Mouse (Mus musculus) limb, embryonic 10.5 days (tissue): Measurements from ENCODE around the gene Hspg2. TPM values are rescaled to one million over a fixed set of nuclear protein-coding genes. Genes with fewer than 3 reads are reported as not detected.
"Not testable (repeated sequence)": the region's sequence is repeated elsewhere in the genome, so short reads cannot be mapped to it uniquely, and the experiment has no call there.

Experiments used
- DNase-seq: peaks from one replicate; pipeline ENCODE4 v3.0.0-alpha.2; 2017; ENCODE audit warnings: low spot score
- H3K27ac ChIP-seq: fragments of 300-500 bp; sonication (generic); 2 replicates; pipeline ENCODE4 v1.5.1; 2016; ENCODE audit warnings: mild to moderate bottlenecking
- H3K27me3 ChIP-seq: fragments of 300-500 bp; sonication (generic); 2 replicates; pipeline ENCODE4 v1.6.1; 2016; ENCODE audit warnings: low read depth, mild to moderate bottlenecking; ENCODE audit not compliant: poor library complexity, severe bottlenecking
- H3K36me3 ChIP-seq: fragments of 300-500 bp; sonication (generic); 2 replicates; pipeline ENCODE4 v1.6.1; 2016; ENCODE audit warnings: mild to moderate bottlenecking, moderate library complexity
- H3K4me1 ChIP-seq: fragments of 300-500 bp; sonication (generic); 2 replicates; pipeline ENCODE4 v1.6.1; 2016
- H3K4me3 ChIP-seq: fragments of 300-500 bp; sonication (generic); 2 replicates; pipeline ENCODE4 v1.5.1; 2016; ENCODE audit warnings: mild to moderate bottlenecking, moderate library complexity
- H3K9me3 ChIP-seq: fragments of 300-500 bp; sonication (generic); replicated peaks from 2 replicates; pipeline ENCODE4 v1.6.1; 2016; ENCODE audit warnings: mild to moderate bottlenecking
- WGBS: fragments of 180-500 bp; shearing (Covaris S2); methylation state at CpG from one replicate; pipeline ENCODE4 v1.1.7; 2016; 5-methylcytosine and 5-hydroxymethylcytosine counted together
- polyA plus RNA-seq: library from polyadenylated mRNA; unstranded; fragments of >200 nt; fragmentation: Nextera tagmentation; extraction: Ambion mirVana; gene quantifications from 2 replicates; pipeline ENCODE4 v1.2.1, GENCODE M21; 2016

The Hspg2 gene
- polyA plus RNA-seq, 1 experiment from 2014 or later: 23.3 TPM

GRCm38 (mm10) chr4:137581815-137582214 lies 113.2 kb downstream of the Hspg2 start:
- 41% methylated on average over 3 of the region's 3 CpGs for WGBS
- no peaks in the 10 kb centered on the region for H3K36me3 ChIP-seq
- H3K27me3 ChIP-seq: peaks cover 31% of the 10 kb centered on the region
- peak; percentile 43 for DNase-seq
- H3K27ac ChIP-seq: no peak overlapping the region
- no peak overlapping the region for H3K4me3 ChIP-seq
- H3K9me3 ChIP-seq: no peaks in the 10 kb centered on the region
- peaks cover 10% of the 10 kb centered on the region for H3K4me1 ChIP-seq

- H3K4me1 ChIP-seq, H3K9me3 ChIP-seq, H3K36me3 ChIP-seq, DNase-seq, H3K27ac ChIP-seq, H3K4me3 ChIP-seq, H3K27me3 ChIP-seq: not testable (repeated sequence)
- 82% methylated on average over 2 of the region's 3 CpGs for WGBS
These were observed 120.5 kb downstream of the Hspg2 start for GRCm38 (mm10) chr4:137589095-137589494.

DNA sequence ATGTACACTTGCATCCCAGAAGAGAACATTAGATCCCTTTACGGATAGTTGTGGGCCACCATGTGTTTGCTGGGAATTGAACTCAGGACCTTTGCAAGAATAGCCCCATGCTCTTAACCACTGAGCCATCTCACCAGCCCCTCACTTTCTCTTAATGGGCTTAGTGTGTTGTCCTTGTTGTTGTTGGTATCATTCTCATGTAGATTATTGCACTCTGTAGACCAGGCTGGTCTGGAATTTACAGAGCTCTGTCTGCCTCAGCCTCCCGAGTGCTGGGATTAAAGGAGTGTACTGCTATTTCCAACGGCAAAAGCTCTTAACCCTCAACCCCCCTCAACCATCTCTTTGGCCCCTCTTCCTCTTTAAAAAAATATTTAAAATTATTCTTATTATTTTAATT lies 121.0 kb downstream of the Hspg2 start:
- H3K9me3 ChIP-seq: no peaks in the 10 kb centered on the region
- no peaks in the 10 kb centered on the region for H3K36me3 ChIP-seq
- no peak overlapping the region for H3K27ac ChIP-seq
- no peaks in the 10 kb centered on the region for H3K4me1 ChIP-seq
- no peaks in the 10 kb centered on the region for H3K27me3 ChIP-seq
- WGBS: 90% methylated on average over 3 of the region's 3 CpGs
- H3K4me3 ChIP-seq: no peak overlapping the region
- DNase-seq: no peak

DNA sequence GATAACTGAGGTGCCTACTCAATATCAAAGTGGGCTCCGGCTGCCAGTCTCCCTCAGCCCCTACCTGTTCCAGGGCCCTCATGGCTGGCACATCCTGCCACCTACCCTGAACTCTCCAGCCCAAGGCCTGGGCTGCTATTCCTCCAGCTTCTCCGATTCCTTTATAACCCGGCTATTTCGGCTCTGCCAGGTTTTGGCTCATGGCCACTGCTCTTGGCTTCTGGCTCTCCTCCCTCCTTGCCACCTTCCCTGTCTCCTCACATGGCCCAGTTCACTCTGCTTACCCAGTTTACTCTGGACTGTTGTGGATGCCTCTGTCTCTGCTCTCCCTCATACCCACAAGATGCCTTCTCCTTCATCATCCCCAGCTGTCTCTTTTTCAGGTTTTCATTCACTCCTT lies 122.4 kb downstream of the Hspg2 start:
- H3K9me3 ChIP-seq: no peaks in the 10 kb centered on the region
- no peaks in the 10 kb centered on the region for H3K36me3 ChIP-seq
- no peak for DNase-seq
- H3K27ac ChIP-seq: no peak overlapping the region
- 95% methylated on average over 4 of the region's 4 CpGs for WGBS
- H3K4me1 ChIP-seq: peaks cover 12% of the 10 kb centered on the region
- no peak overlapping the region for H3K4me3 ChIP-seq
- H3K27me3 ChIP-seq: no peaks in the 10 kb centered on the region

GRCm38 (mm10) chr4:137593601-137594495 lies 125.3 kb downstream of the Hspg2 start, which contains the start of gene Usp48:
Usp48 (plus strand) TSS chr4:137593755.
- Histone ChIP-seq H3K4me1 (peaks cover 17% of the 10 kb centered on the region), H3K27me3 (no peaks in the 10 kb centered on the region), H3K9me3 (no peaks in the 10 kb centered on the region), H3K27ac (peak within 1 kb of the TSS; percentile 95), H3K36me3 (0 out of 2 replicates have a peak, but pooled peaks cover 3% of the 10 kb centered on the region), H3K4me3 (peak within 1 kb of the TSS; percentile 81)
- DNase-seq: peak; percentile 100
- WGBS: under 1% methylated on average over 92 of the region's 92 CpGs

DNA sequence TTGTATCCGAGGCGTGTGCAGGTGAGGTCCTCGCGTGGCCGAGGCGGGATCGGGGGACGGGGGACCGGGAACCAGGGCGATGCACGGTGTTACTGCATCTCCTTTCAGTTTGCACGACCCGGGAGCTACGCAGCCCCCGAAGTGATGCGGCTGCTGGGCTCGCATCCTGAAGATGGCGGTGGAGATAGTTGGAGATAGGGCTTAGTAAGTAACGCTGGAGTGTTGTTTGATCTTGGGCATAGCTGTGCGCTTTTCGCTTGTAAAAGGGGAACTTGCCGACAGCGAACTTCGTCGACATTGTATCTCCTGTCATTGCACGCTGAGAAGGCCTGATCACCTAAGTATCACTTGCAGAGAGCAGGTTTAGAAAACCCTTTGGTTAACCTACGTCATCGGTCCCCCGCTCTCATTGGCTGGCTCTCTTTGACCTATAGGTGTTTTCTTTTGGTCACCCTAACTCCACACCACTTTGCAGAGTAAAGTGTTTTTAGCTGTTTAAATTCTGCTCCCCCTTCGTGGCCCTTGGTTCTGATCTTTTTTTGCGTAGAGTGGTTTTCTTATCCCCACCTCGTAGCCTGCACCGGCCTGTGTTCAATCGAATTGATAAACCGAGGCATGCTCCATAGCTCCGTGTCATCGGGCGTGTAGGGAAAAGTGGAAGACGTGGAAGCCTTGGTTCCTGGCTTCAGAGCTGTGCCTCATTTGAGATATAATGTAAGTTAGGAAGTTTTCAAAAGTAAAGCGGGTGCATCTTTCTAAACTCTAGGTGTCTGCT lies 126.1 kb downstream of the Hspg2 start:
- Histone ChIP-seq H3K4me3 (peak overlapping the region; percentile 81), H3K27ac (peak overlapping the region; percentile 95), H3K36me3 (0 out of 2 replicates have a peak, but pooled peaks cover 3% of the 10 kb centered on the region), H3K9me3 (no peaks in the 10 kb centered on the region), H3K4me1 (peaks cover 23% of the 10 kb centered on the region), H3K27me3 (no peaks in the 10 kb centered on the region)
- 6% methylated on average over 40 of the region's 40 CpGs for WGBS
- peak; percentile 49 for DNase-seq

DNA sequence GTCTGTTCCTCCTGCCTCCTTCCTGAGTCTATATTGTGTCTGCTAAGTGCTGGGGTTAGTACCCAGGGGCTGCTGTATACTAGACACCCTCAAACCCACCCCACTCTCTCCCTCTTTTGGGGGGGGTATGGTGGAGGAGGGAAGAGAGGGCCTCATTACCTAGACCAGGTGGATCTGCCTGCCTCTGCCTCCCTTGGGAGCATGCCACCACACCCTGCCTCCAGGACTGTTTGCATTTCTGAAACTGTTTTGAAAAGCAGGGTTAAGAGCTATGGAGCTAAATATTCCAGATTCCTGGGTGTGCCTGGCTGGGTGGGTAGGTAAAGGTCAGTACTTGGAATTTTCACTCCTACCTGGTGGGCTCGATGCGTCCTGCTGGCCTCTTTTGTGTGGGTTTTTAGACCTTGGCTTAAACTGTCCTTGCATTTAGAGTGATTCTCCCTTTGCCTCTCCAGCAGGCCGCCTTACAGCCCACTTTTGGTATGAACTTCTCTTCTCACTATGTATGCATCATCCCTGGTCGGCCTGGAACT lies 128.6 kb downstream of the Hspg2 start:
- Histone ChIP-seq H3K9me3 (no peaks in the 10 kb centered on the region), H3K4me1 (peaks cover 24% of the 10 kb centered on the region), H3K27me3 (no peaks in the 10 kb centered on the region), H3K27ac (no peak overlapping the region), H3K36me3 (peaks cover 6% of the 10 kb centered on the region; the same call in 1 of the 2 replicates), H3K4me3 (no peak overlapping the region)
- WGBS: 98% methylated on average over 4 of the region's 4 CpGs
- DNase-seq: no peak

DNA sequence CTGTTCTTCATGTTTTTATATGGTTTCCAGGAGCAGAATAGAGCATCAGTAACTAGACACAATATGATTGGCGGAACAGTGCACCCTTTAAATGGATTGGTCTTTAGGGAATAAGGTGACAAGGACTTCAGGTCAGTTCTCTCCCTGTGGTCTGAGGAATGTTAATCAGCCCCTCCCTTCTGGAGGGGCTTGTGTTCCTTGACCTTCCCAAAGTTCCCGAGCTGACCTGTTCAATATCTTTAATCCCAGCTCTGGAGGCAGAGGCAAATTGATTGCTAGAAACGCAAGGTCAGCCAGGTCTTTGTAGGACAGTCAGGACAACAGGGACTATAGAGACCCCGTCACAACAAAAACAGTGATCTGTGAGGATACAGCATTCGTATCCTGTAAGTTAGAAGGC lies 130.0 kb downstream of the Hspg2 start:
- Histone ChIP-seq H3K36me3 (peaks cover 6% of the 10 kb centered on the region; the same call in 1 of the 2 replicates), H3K27me3 (no peaks in the 10 kb centered on the region), H3K27ac (no peak overlapping the region), H3K9me3 (no peaks in the 10 kb centered on the region), H3K4me3 (no peak overlapping the region), H3K4me1 (peaks cover 24% of the 10 kb centered on the region)
- 81% methylated on average over 5 of the region's 5 CpGs for WGBS
- DNase-seq: no peak

DNA sequence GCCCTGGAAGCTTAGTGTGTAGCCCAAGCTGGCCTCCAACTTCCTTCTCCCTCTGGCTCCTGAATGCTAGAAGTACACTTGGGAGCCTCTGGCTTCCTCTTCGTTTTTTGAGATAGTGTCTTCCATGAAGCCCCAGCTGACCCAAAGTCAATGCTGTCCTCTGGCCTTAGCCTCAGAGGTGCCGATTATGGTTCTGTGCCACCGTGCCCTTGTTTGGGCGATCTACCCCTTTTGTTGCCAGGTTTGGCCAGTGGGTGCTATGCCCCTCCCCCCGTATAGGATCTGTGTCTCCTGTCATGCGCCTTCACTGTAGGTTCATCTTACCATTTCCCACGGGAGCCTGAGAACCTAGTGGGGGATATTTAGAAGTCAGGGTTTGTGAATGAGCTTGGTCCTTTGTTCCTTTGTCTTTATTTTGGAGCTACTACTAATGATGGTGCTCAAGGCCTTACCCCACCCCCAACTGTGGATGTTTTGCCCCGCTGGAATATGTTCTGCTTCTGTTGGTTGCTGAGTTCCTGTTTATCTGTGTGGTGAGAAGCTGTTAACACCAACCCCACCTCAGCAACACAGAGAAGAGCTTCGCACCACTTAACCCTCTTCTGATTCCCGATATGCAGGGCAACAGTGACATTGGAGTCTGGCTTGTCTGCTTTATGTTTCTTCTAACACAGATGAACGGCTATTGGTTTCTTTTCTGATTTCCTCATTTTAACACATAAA lies 135.0 kb downstream of the Hspg2 start:
- Histone ChIP-seq H3K27me3 (no peaks in the 10 kb centered on the region), H3K9me3 (no peaks in the 10 kb centered on the region), H3K4me3 (no peak overlapping the region), H3K4me1 (peaks cover 7% of the 10 kb centered on the region), H3K36me3 (peaks cover 48% of the 10 kb centered on the region), H3K27ac (no peak overlapping the region)
- WGBS: 86% methylated on average over 11 of the region's 11 CpGs
- DNase-seq: no peak

GRCm38 (mm10) chr4:137607023-137607422 lies 138.5 kb downstream of the Hspg2 start:
- DNase-seq: no peak
- H3K4me3 ChIP-seq: no peak overlapping the region
- H3K9me3 ChIP-seq: no peaks in the 10 kb centered on the region
- WGBS: 92% methylated on average over 2 of the region's 2 CpGs
- H3K36me3 ChIP-seq: peaks cover 79% of the 10 kb centered on the region
- H3K27me3 ChIP-seq: no peaks in the 10 kb centered on the region
- no peak overlapping the region for H3K27ac ChIP-seq
- H3K4me1 ChIP-seq: no peaks in the 10 kb centered on the region

GRCm38 (mm10) chr4:137609281-137609680 lies 140.7 kb downstream of the Hspg2 start:
- no peaks in the 10 kb centered on the region for H3K9me3 ChIP-seq
- no peaks in the 10 kb centered on the region for H3K4me1 ChIP-seq
- 88% methylated on average over 7 of the region's 7 CpGs for WGBS
- H3K4me3 ChIP-seq: no peak overlapping the region
- peaks cover 100% of the 10 kb centered on the region for H3K36me3 ChIP-seq
- H3K27me3 ChIP-seq: no peaks in the 10 kb centered on the region
- no peak for DNase-seq
- no peak overlapping the region for H3K27ac ChIP-seq

GRCm38 (mm10) chr4:137609702-137610101 lies 141.1 kb downstream of the Hspg2 start:
- Histone ChIP-seq H3K9me3 (no peaks in the 10 kb centered on the region), H3K4me1 (no peaks in the 10 kb centered on the region), H3K36me3 (peaks cover 100% of the 10 kb centered on the region), H3K4me3 (no peak overlapping the region), H3K27me3 (no peaks in the 10 kb centered on the region), H3K27ac (no peak overlapping the region)
- DNase-seq: no peak
- 89% methylated on average over 7 of the region's 7 CpGs for WGBS
